Mouse (Mus musculus) liver, adult 2 months (tissue): ENCODE results near the gene Rpusd1. TPM values are rescaled to one million over a fixed set of nuclear protein-coding genes. Genes with fewer than 3 reads are reported as not detected.
A peak's percentile ranks its signal among the peaks of the same experiment; 100 is the strongest.

Experiments used
- DNase-seq: peaks from one replicate; pipeline ENCODE4 v3.0.0-alpha.2; 2011; ENCODE audit warnings: low read depth, low spot score; ENCODE audit errors: extremely low read depth
- H3K27ac ChIP-seq: fragments of 200-500 bp; replicated peaks from 2 replicates; pipeline ENCODE4 v1.5.1; 2012; ENCODE audit warnings: low read depth, mild to moderate bottlenecking, control low read depth, inconsistent platforms, low read length; ENCODE audit not compliant: insufficient read depth
- H3K27me3 ChIP-seq: fragments of 200-500 bp; 2 replicates; pipeline ENCODE4 v1.6.1; 2012; ENCODE audit warnings: mild to moderate bottlenecking, moderate library complexity, low read length, inconsistent platforms; ENCODE audit not compliant: control insufficient read depth, insufficient read depth
- H3K36me3 ChIP-seq: fragments of 200-500 bp; 2 replicates; pipeline ENCODE4 v1.6.1; 2012; ENCODE audit warnings: low read length, inconsistent platforms; ENCODE audit not compliant: control insufficient read depth, insufficient read depth
- H3K4me1 ChIP-seq: fragments of 200-500 bp; 2 replicates; pipeline ENCODE4 v1.6.1; 2011; ENCODE audit warnings: low read length; ENCODE audit not compliant: control insufficient read depth, insufficient read depth
- H3K4me3 ChIP-seq: fragments of 200-500 bp; 2 replicates; pipeline ENCODE4 v1.5.1; 2011; ENCODE audit warnings: low read depth, mild to moderate bottlenecking, control low read depth, low read length, moderate library complexity; ENCODE audit not compliant: insufficient read depth
- H3K79me2 ChIP-seq: fragments of 200-500 bp; 2 replicates; pipeline ENCODE4 v1.6.1; 2012; ENCODE audit warnings: inconsistent platforms, mild to moderate bottlenecking, low read length, moderate library complexity; ENCODE audit not compliant: control insufficient read depth, insufficient read depth
- H3K9ac ChIP-seq: fragments of 200-500 bp; 2 replicates; pipeline ENCODE4 v1.6.1; 2012; ENCODE audit warnings: low read depth, mild to moderate bottlenecking, control low read depth, inconsistent platforms, low read length
- CTCF ChIP-seq: fragments of 200-500 bp; IDR thresholded peaks from 2 replicates; pipeline ENCODE4 v1.5.1; 2011; ENCODE audit warnings: low read depth, low read length, control low read depth
- POLR2A ChIP-seq: fragments of 200-500 bp; IDR thresholded peaks from 2 replicates; pipeline ENCODE4 v1.6.1; 2011; ENCODE audit warnings: low read length, control low read depth; ENCODE audit not compliant: insufficient read depth; ENCODE audit errors: extremely low read depth
- WGBS: fragments of 180-500 bp; shearing (Covaris S2); methylation state at CpG from one replicate; pipeline ENCODE4 v1.1.7; 2018; 5-methylcytosine and 5-hydroxymethylcytosine counted together
- polyA plus RNA-seq: library from polyadenylated mRNA; depleted of rRNA; stranded (reverse); fragments of >200 nt; gene quantifications from 2 replicates; pipeline ENCODE4 v1.2.3, GENCODE M21; 2012; rRNA removed
- total RNA-seq: library from RNA; depleted of rRNA; stranded (reverse); fragments of >200 nt; gene quantifications from 2 replicates; pipeline ENCODE4 v1.2.3, GENCODE M21; 2014; rRNA removed

Gene Rpusd1
- total RNA-seq (1.0 and 2.1 TPM in 2 replicates), polyA plus RNA-seq (7.3 and 9.0 TPM in 2 replicates)

- TF ChIP-seq POLR2A: no peak
- no peak for TF ChIP-seq CTCF
- no peaks in the 10 kb centered on the region for H3K36me3 ChIP-seq
- no peak within 1 kb of the TSS for H3K27ac ChIP-seq
- peak within 1 kb of the TSS; percentile 64 for H3K4me3 ChIP-seq
- WGBS: under 1% methylated on average over 37 of the region's 37 CpGs
- no peaks in the 10 kb centered on the region; the same call in 1 of the 2 replicates for H3K4me1 ChIP-seq
- peak within 1 kb of the TSS; percentile 65 for H3K9ac ChIP-seq
- no peaks in the 10 kb centered on the region for H3K79me2 ChIP-seq
- no peaks in the 10 kb centered on the region for H3K27me3 ChIP-seq
- peak; percentile 97 for DNase-seq
These were observed at the start of gene Rpusd1, which contains the start of gene Chtf18 for GRCm38 (mm10) chr17:25727265-25728008. Gene Rpusd1, plus strand, starts transcription at chr17:25727670. Gene Chtf18, minus strand, starts transcription at chr17:25727419.

- no peak overlapping the region for H3K27ac ChIP-seq
- H3K36me3 ChIP-seq: no peaks in the 10 kb centered on the region
- no peak overlapping the region for H3K4me3 ChIP-seq
- TF ChIP-seq POLR2A (no peak), CTCF (no peak)
- 71% methylated on average over 6 of the region's 6 CpGs for WGBS
- no peaks in the 10 kb centered on the region for H3K27me3 ChIP-seq
- H3K4me1 ChIP-seq: no peaks in the 10 kb centered on the region
- H3K9ac ChIP-seq: no peak overlapping the region
- DNase-seq: peak; percentile 8
- H3K79me2 ChIP-seq: no peaks in the 10 kb centered on the region
These were observed 49.5 kb upstream of the Rpusd1 start for GRCm38 (mm10) chr17:25677969-25678368.

- no peaks in the 10 kb centered on the region for H3K4me1 ChIP-seq
- no peaks in the 10 kb centered on the region for H3K36me3 ChIP-seq
- no peak overlapping the region for H3K4me3 ChIP-seq
- no peak for DNase-seq
- no peaks in the 10 kb centered on the region for H3K79me2 ChIP-seq
- H3K27me3 ChIP-seq: no peaks in the 10 kb centered on the region
- no peak overlapping the region for H3K9ac ChIP-seq
- no peak for TF ChIP-seq POLR2A
- TF ChIP-seq CTCF: no peak
- no peak overlapping the region for H3K27ac ChIP-seq
- WGBS: 29% methylated on average over 5 of the region's 5 CpGs
These were observed 47.7 kb upstream of the Rpusd1 start for GRCm38 (mm10) chr17:25679818-25680217.

GRCm38 (mm10) chr17:25681636-25682035 is 45.8 kb upstream of the Rpusd1 start:
- WGBS: 79% methylated on average over 4 of the region's 4 CpGs
- Histone ChIP-seq H3K36me3 (no peaks in the 10 kb centered on the region), H3K4me3 (no peak overlapping the region), H3K79me2 (no peaks in the 10 kb centered on the region), H3K27ac (no peak overlapping the region), H3K4me1 (no peaks in the 10 kb centered on the region), H3K27me3 (no peaks in the 10 kb centered on the region), H3K9ac (no peak overlapping the region)
- TF ChIP-seq CTCF (no peak), POLR2A (no peak)
- DNase-seq: no peak

- Histone ChIP-seq H3K36me3 (no peaks in the 10 kb centered on the region), H3K79me2 (no peaks in the 10 kb centered on the region), H3K27ac (no peak overlapping the region), H3K9ac (no peak overlapping the region), H3K27me3 (0 out of 2 replicates have a peak, but pooled peaks cover 2% of the 10 kb centered on the region), H3K4me3 (no peak overlapping the region), H3K4me1 (no peaks in the 10 kb centered on the region)
- TF ChIP-seq POLR2A (no peak), CTCF (peak; percentile 36; the same call in 1 of the 2 replicates)
- DNase-seq: no peak
- WGBS: 38% methylated on average over 7 of the region's 7 CpGs
These were observed 41.1 kb upstream of the Rpusd1 start for GRCm38 (mm10) chr17:25686323-25686722.

GRCm38 (mm10) chr17:25688922-25689321 is 38.5 kb upstream of the Rpusd1 start:
- no peak overlapping the region for H3K9ac ChIP-seq
- 79% methylated on average over 4 of the region's 4 CpGs for WGBS
- H3K79me2 ChIP-seq: no peaks in the 10 kb centered on the region
- 0 out of 2 replicates have a peak, but pooled peaks cover 2% of the 10 kb centered on the region for H3K27me3 ChIP-seq
- no peaks in the 10 kb centered on the region for H3K4me1 ChIP-seq
- H3K4me3 ChIP-seq: no peak overlapping the region
- no peak for DNase-seq
- no peaks in the 10 kb centered on the region for H3K36me3 ChIP-seq
- TF ChIP-seq POLR2A: no peak
- TF ChIP-seq CTCF: no peak
- H3K27ac ChIP-seq: no peak overlapping the region
